Mouse (Mus musculus): Measurements from ENCODE around the gene Vsig4. TPM values are rescaled to one million over a fixed set of nuclear protein-coding genes. Genes with fewer than 3 reads are reported as not detected.
A peak's percentile ranks its signal among the peaks of the same experiment; 100 is the strongest.

The Vsig4 gene
- polyA plus RNA-seq, 1 experiment from 2014 or later = not detected

MicroRNAs encoded within 50 kb of the gene (microRNA counts, 519-probe panel; counts per million panel counts)
- microRNA mmu-miR-223 = 2,902 counts per million, percentile 69 among the panel's probes with 10 or more counts

Small RNAs within 50 kb of the gene (microRNA-seq; reads per million reads assigned to microRNA genes)
- 586 reads per million, percentile 72 among the genes with 10 or more reads in this experiment for gene Mir223 (ENCODE audit: borderline number of aligned reads)

Other genes with a start within 250 kb of the Vsig4 start
- 112 and 113 TPM in 2 replicates for gene Msn, start 197.4 kb downstream of the Vsig4 start, polyA plus RNA-seq (2015; fragmentation: Nextera tagmentation; extraction: Ambion mirVana)
- gene Heph, start 161.9 kb upstream of the Vsig4 start, polyA plus RNA-seq (2015; fragmentation: Nextera tagmentation; extraction: Ambion mirVana) = 21.0 and 22.5 TPM in 2 replicates
- gene Hsf3, start 162.9 kb upstream of the Vsig4 start, polyA plus RNA-seq (2015; fragmentation: Nextera tagmentation; extraction: Ambion mirVana) = 0.12 and 0.21 TPM in 2 replicates